Mouse (Mus musculus) stomach, embryonic 15.5 days (tissue): ENCODE results near the gene Htra2. TPM values are rescaled to one million over a fixed set of nuclear protein-coding genes. Genes with fewer than 3 reads are reported as not detected.

Source experiments
- ATAC-seq: fragments of 200-750 bp; cut with Nextera tagmentation; 2 replicates; pipeline ENCODE4 v1.8.0; 2017; ENCODE audit warnings: low read depth, moderate number of reproducible peaks, moderate TSS enrichment; ENCODE audit not compliant: insufficient read depth, low FRiP score
- H3K27ac ChIP-seq: fragments of 300-500 bp; sonication (generic); 2 replicates; pipeline ENCODE4 v1.5.1; 2015; ENCODE audit warnings: mild to moderate bottlenecking, inconsistent platforms
- H3K27me3 ChIP-seq: fragments of 300-500 bp; sonication (generic); replicated peaks from 2 replicates; pipeline ENCODE4 v1.6.1; 2015; ENCODE audit warnings: inconsistent platforms
- H3K36me3 ChIP-seq: fragments of 300-500 bp; sonication (generic); 2 replicates; pipeline ENCODE4 v1.6.1; 2015; ENCODE audit warnings: inconsistent platforms
- H3K4me1 ChIP-seq: fragments of 300-500 bp; sonication (generic); 2 replicates; pipeline ENCODE4 v1.6.1; 2015; ENCODE audit warnings: inconsistent platforms
- H3K4me2 ChIP-seq: fragments of 300-500 bp; sonication (generic); 2 replicates; pipeline ENCODE4 v1.6.1; 2015; ENCODE audit warnings: mild to moderate bottlenecking, inconsistent platforms
- H3K4me3 ChIP-seq: fragments of 300-500 bp; sonication (generic); replicated peaks from 2 replicates; pipeline ENCODE4 v1.5.1; 2015; ENCODE audit warnings: inconsistent platforms
- H3K9ac ChIP-seq: fragments of 300-500 bp; sonication (generic); 2 replicates; pipeline ENCODE4 v1.6.1; 2015; ENCODE audit warnings: inconsistent platforms
- H3K9me3 ChIP-seq: fragments of 300-500 bp; sonication (generic); 2 replicates; pipeline ENCODE4 v1.6.1; 2016; ENCODE audit warnings: inconsistent platforms
- WGBS: fragments of 180-500 bp; shearing (Covaris S2); methylation state at CpG from one replicate; pipeline ENCODE4 v1.1.7; 2015; 5-methylcytosine and 5-hydroxymethylcytosine counted together
- polyA plus RNA-seq: library from polyadenylated mRNA; unstranded; fragments of >200 nt; fragmentation: Nextera tagmentation; extraction: Ambion mirVana; gene quantifications from 2 replicates; pipeline ENCODE4 v1.2.1, GENCODE M21; 2015

Htra2 gene
- polyA plus RNA-seq, 1 experiment from 2014 or later: 86.6 TPM

- 1% methylated on average over 80 of the region's 81 CpGs for WGBS
- no peak for ATAC-seq
- Histone ChIP-seq H3K4me2 (peak overlapping the region; percentile 56), H3K9ac (no peak overlapping the region), H3K27ac (no peak overlapping the region), H3K27me3 (peaks cover 94% of the 10 kb centered on the region), H3K4me1 (peaks cover 28% of the 10 kb centered on the region), H3K9me3 (no peaks in the 10 kb centered on the region), H3K36me3 (no peaks in the 10 kb centered on the region), H3K4me3 (peak overlapping the region; percentile 28)
Measured at GRCm38 (mm10) chr6:83068706-83069487, 13.8 kb upstream of the Htra2 start.

GRCm38 (mm10) chr6:83068221-83068620, 13.1 kb upstream of the Htra2 start:
- WGBS: 9% methylated on average over 8 of the region's 8 CpGs
- H3K4me3 ChIP-seq: peak overlapping the region; percentile 28
- peak overlapping the region; percentile 56 for H3K4me2 ChIP-seq
- peaks cover 94% of the 10 kb centered on the region for H3K27me3 ChIP-seq
- H3K9ac ChIP-seq: no peak overlapping the region
- no peaks in the 10 kb centered on the region for H3K9me3 ChIP-seq
- H3K36me3 ChIP-seq: no peaks in the 10 kb centered on the region
- no peak overlapping the region for H3K27ac ChIP-seq
- H3K4me1 ChIP-seq: peaks cover 28% of the 10 kb centered on the region
- ATAC-seq: no peak

DNA sequence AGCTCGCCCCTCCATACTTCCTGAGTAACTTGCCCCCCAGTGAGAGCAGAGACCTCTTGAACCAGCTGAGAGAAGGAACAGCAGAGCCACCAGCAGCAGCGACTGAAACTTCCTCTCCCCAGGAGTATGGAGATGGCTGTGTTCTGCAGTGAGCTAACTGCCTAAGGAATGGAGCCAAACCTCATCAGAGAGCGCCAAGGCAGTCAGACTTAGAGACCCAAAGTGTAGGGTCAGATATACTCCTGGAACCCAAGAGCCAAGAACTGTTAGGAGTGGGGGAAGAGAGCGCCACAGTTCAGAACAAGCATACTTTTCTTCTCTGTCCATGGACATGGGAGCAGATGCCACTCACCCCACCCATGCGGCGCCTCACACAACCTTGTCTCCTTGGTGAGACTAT, 11.4 kb upstream of the Htra2 start:
- 24% methylated on average over 6 of the region's 6 CpGs for WGBS
- no peaks in the 10 kb centered on the region for H3K9me3 ChIP-seq
- peaks cover 28% of the 10 kb centered on the region for H3K4me1 ChIP-seq
- H3K36me3 ChIP-seq: no peaks in the 10 kb centered on the region
- H3K9ac ChIP-seq: no peak overlapping the region
- peaks cover 93% of the 10 kb centered on the region for H3K27me3 ChIP-seq
- no peak overlapping the region for H3K27ac ChIP-seq
- ATAC-seq: no peak
- no peak overlapping the region for H3K4me3 ChIP-seq
- H3K4me2 ChIP-seq: no peak overlapping the region

- 32% methylated on average over 8 of the region's 8 CpGs for WGBS
- Histone ChIP-seq H3K36me3 (no peaks in the 10 kb centered on the region), H3K27ac (no peak overlapping the region), H3K9me3 (no peaks in the 10 kb centered on the region), H3K4me3 (no peak overlapping the region), H3K9ac (no peak overlapping the region), H3K4me2 (no peak overlapping the region), H3K4me1 (peaks cover 24% of the 10 kb centered on the region), H3K27me3 (peaks cover 93% of the 10 kb centered on the region)
- ATAC-seq: no peak
Measured at GRCm38 (mm10) chr6:83065995-83066394, 10.9 kb upstream of the Htra2 start.

DNA sequence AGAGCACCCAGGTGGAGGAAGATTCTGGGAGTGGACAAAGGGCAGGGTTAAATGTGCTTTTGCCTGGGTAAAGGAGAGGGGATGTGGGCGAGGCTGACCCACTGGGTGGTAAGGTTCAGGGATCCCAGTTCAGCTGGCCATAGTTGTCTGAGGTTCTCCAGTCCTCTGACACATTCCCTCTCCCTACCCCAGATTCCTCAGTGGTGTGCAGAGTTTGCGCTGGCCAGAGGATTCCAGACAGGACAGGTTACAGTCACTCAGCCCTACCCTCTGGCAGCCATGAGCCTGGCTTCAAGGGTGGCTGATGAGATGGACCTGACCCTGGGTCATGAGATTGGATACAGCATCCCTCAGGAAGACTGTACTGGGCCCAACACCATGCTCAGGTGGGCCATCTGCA, 3.7 kb upstream of the Htra2 start:
- Histone ChIP-seq H3K27ac (no peak overlapping the region), H3K27me3 (peaks cover 27% of the 10 kb centered on the region), H3K9ac (no peak overlapping the region), H3K4me2 (peak overlapping the region; percentile 35; the same call in 1 of the 2 replicates), H3K9me3 (no peaks in the 10 kb centered on the region), H3K4me3 (0 out of 2 replicates have a peak overlapping the region, but pooled peaks have one; percentile 22), H3K4me1 (peaks cover 10% of the 10 kb centered on the region), H3K36me3 (peaks cover 7% of the 10 kb centered on the region)
- WGBS: 87% methylated on average over 2 of the region's 2 CpGs
- ATAC-seq: no peak

GRCm38 (mm10) chr6:83057790-83058189, 2.7 kb upstream of the Htra2 start, which contains the start of gene Dqx1:
Dqx1 (plus strand) TSS chr6:83057844.
- Histone ChIP-seq H3K4me2 (peak within 1 kb of the TSS; percentile 35), H3K9me3 (no peaks in the 10 kb centered on the region), H3K4me1 (peaks cover 18% of the 10 kb centered on the region), H3K27me3 (peaks cover 18% of the 10 kb centered on the region), H3K9ac (no peak within 1 kb of the TSS), H3K27ac (peak within 1 kb of the TSS; percentile 32; the same call in 1 of the 2 replicates), H3K4me3 (peak within 1 kb of the TSS; percentile 22), H3K36me3 (peaks cover 7% of the 10 kb centered on the region)
- 40% methylated on average over 3 of the region's 3 CpGs for WGBS
- peak; percentile 49 for ATAC-seq

GRCm38 (mm10) chr6:83054074-83054851, 810 bp downstream of the Htra2 start, which contains the start of gene Aup1:
Aup1 (plus strand) TSS chr6:83054521.
- Histone ChIP-seq H3K36me3 (peaks cover 19% of the 10 kb centered on the region), H3K9me3 (no peaks in the 10 kb centered on the region), H3K4me2 (peak within 1 kb of the TSS; percentile 82), H3K27ac (peak within 1 kb of the TSS; percentile 84), H3K4me1 (peaks cover 22% of the 10 kb centered on the region), H3K4me3 (peak within 1 kb of the TSS; percentile 85), H3K27me3 (no peaks in the 10 kb centered on the region), H3K9ac (peak within 1 kb of the TSS; percentile 94)
- under 1% methylated on average over 62 of the region's 64 CpGs for WGBS
- peak; percentile 97 for ATAC-seq

GRCm38 (mm10) chr6:83053136-83053960, 1.7 kb downstream of the Htra2 start:
- H3K4me2 ChIP-seq: peak overlapping the region; percentile 82
- no peaks in the 10 kb centered on the region for H3K9me3 ChIP-seq
- no peaks in the 10 kb centered on the region for H3K27me3 ChIP-seq
- 2% methylated on average over 26 of the region's 26 CpGs for WGBS
- peaks cover 22% of the 10 kb centered on the region for H3K4me1 ChIP-seq
- no peak for ATAC-seq
- peak overlapping the region; percentile 85 for H3K4me3 ChIP-seq
- H3K9ac ChIP-seq: peak overlapping the region; percentile 55
- H3K36me3 ChIP-seq: peaks cover 19% of the 10 kb centered on the region
- H3K27ac ChIP-seq: peak overlapping the region; percentile 84

DNA sequence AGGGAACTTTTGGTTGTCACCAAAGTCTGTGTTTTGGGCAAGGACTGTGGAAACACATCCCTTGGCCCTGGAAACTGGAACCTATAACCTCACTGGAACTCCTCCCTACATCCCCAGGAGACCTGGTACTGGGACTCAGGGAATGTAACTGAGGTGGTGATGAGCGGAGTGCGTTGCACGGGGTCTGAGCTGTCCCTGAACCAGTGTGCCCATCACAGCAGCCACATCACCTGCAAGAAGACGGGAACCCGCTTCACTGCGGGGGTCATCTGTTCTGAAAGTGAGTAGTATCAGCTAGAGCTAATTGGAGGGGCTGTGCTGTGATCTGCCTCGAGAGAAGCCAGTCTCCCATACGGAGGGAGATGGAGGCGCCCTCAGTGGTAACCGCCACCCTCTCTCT, 5.7 kb downstream of the Htra2 start:
- no peak overlapping the region for H3K27ac ChIP-seq
- H3K4me3 ChIP-seq: no peak overlapping the region
- H3K9me3 ChIP-seq: no peaks in the 10 kb centered on the region
- H3K4me1 ChIP-seq: peaks cover 13% of the 10 kb centered on the region
- WGBS: 73% methylated on average over 10 of the region's 10 CpGs
- H3K27me3 ChIP-seq: no peaks in the 10 kb centered on the region
- no peak overlapping the region for H3K4me2 ChIP-seq
- peaks cover 12% of the 10 kb centered on the region for H3K36me3 ChIP-seq
- H3K9ac ChIP-seq: no peak overlapping the region
- ATAC-seq: no peak

DNA sequence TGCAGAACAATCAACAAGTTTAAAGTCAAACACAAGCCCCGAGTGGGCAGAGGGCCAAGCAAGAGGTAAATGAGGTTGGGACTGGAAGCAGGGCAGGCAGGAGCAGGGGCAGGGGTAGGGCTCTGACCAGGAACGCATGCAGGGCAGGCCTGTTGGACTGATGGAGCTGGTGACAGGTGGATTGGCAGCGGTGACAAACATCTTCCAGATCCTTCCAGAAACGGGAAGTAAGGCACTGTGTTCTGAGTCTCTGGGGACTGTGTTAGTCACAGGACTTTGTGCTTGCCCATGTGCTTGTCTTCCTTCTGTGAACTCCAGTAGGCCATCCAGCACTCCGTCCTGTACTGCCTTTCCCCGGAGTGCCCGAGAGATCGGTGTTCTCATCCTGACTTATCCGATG, 10.3 kb downstream of the Htra2 start:
- Histone ChIP-seq H3K27me3 (no peaks in the 10 kb centered on the region), H3K4me1 (no peaks in the 10 kb centered on the region), H3K9me3 (no peaks in the 10 kb centered on the region), H3K4me2 (no peak overlapping the region), H3K4me3 (no peak overlapping the region), H3K9ac (no peak overlapping the region), H3K36me3 (no peaks in the 10 kb centered on the region), H3K27ac (no peak overlapping the region)
- WGBS: 67% methylated on average over 9 of the region's 9 CpGs
- ATAC-seq: no peak

- no peak overlapping the region for H3K27ac ChIP-seq
- no peak overlapping the region for H3K9ac ChIP-seq
- H3K4me3 ChIP-seq: no peak overlapping the region
- no peaks in the 10 kb centered on the region for H3K9me3 ChIP-seq
- H3K4me2 ChIP-seq: no peak overlapping the region
- no peaks in the 10 kb centered on the region for H3K4me1 ChIP-seq
- no peaks in the 10 kb centered on the region for H3K36me3 ChIP-seq
- WGBS: 87% methylated on average over 5 of the region's 5 CpGs
- no peak for ATAC-seq
- no peaks in the 10 kb centered on the region for H3K27me3 ChIP-seq
Measured at GRCm38 (mm10) chr6:83043993-83044392, 11.1 kb downstream of the Htra2 start.
